Mouse (Mus musculus): Measurements from ENCODE around the gene Ccdc83. TPM values are rescaled to one million over a fixed set of nuclear protein-coding genes. Genes with fewer than 3 reads are reported as not detected.

The Ccdc83 gene
- polyA plus RNA-seq, 1 experiment: not detected

DNA sequence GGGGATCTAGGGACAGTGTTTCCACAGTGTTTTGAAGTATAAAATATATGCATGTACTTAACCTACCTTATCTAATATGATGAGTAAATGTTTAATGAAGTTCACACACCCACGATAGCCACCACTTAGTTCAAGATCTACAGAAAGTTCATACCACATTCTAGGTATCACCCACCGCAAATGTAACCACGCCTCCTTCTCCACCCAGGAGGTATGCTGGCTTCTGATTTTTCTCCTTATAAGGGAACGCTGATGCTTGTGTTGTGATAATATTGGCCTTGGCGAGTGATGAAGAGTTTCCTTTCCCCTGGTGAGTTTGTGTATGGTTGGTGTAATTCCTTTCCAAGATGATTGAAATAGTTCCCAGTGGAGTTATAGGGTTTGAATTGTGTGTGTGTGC is 47.5 kb downstream of the Ccdc83 start:
- H3K4me3 ChIP-seq (ENCODE audit: control insufficient read depth, insufficient read depth, low read length): no peak overlapping the region
- no peak for DNase-seq
- TF ChIP-seq CTCF (IDR thresholded peaks at IDR 0.05; ENCODE audit: borderline replicate concordance, control insufficient read depth, extremely low read depth, insufficient read depth, low read length, poor library complexity): no peak
- no peak for TF ChIP-seq POLR2A (IDR thresholded peaks at IDR 0.05; ENCODE audit: control insufficient read depth, extremely low read depth, insufficient read depth, low read length, poor library complexity)
- H3K27ac ChIP-seq (ENCODE audit: control insufficient read depth, insufficient read depth, low read length): no peak overlapping the region
- 90% methylated on average over 5 of the region's 5 CpGs for WGBS
- no peaks in the 10 kb centered on the region for H3K4me1 ChIP-seq (replicated peaks; ENCODE audit: control insufficient read depth, insufficient read depth, low read length)
- H3K36me3 ChIP-seq (ENCODE audit: control insufficient read depth, insufficient read depth, low read length): no peaks in the 10 kb centered on the region
- no peaks in the 10 kb centered on the region for H3K27me3 ChIP-seq (ENCODE audit: control insufficient read depth, insufficient read depth, low read length)

DNA sequence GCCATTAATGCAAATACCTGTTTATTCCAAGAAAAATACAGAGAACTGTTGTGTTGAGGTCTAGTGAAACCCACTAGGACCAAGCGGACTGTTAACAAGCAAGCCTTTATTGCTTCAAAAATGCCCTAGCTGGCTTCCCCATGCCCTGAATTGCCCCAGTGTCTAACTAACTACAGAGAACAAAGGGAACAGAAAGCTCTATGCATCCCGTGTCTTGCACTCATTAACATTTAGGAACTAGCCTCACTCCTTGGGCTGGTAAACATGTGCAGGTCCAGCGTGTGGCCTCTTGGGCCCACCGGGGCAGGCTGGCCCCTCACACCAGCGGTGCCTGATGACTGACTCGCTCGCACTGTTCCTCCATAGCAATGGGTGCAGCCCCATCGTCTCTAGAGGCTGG is 49.1 kb downstream of the Ccdc83 start:
- Histone ChIP-seq H3K27ac (ENCODE audit: control insufficient read depth, insufficient read depth, low read length) (no peak overlapping the region), H3K36me3 (ENCODE audit: control insufficient read depth, insufficient read depth, low read length) (no peaks in the 10 kb centered on the region), H3K4me3 (ENCODE audit: control insufficient read depth, insufficient read depth, low read length) (no peak overlapping the region), H3K27me3 (ENCODE audit: control insufficient read depth, insufficient read depth, low read length) (no peaks in the 10 kb centered on the region), H3K4me1 (replicated peaks; ENCODE audit: control insufficient read depth, insufficient read depth, low read length) (no peaks in the 10 kb centered on the region)
- WGBS: 88% methylated on average over 8 of the region's 8 CpGs
- no peak for DNase-seq
- TF ChIP-seq POLR2A (IDR thresholded peaks at IDR 0.05; ENCODE audit: control insufficient read depth, extremely low read depth, insufficient read depth, low read length, poor library complexity) (no peak), CTCF (IDR thresholded peaks at IDR 0.05; ENCODE audit: borderline replicate concordance, control insufficient read depth, extremely low read depth, insufficient read depth, low read length, poor library complexity) (no peak)

GRCm38 (mm10) chr7:90210947-90211346 is 54.6 kb downstream of the Ccdc83 start:
- Histone ChIP-seq H3K27ac (ENCODE audit: control insufficient read depth, insufficient read depth, low read length) (no peak overlapping the region), H3K4me1 (replicated peaks; ENCODE audit: control insufficient read depth, insufficient read depth, low read length) (no peaks in the 10 kb centered on the region), H3K4me3 (ENCODE audit: control insufficient read depth, insufficient read depth, low read length) (no peak overlapping the region), H3K27me3 (ENCODE audit: control insufficient read depth, insufficient read depth, low read length) (no peaks in the 10 kb centered on the region), H3K36me3 (ENCODE audit: control insufficient read depth, insufficient read depth, low read length) (peaks cover 29% of the 10 kb centered on the region)
- no peak for DNase-seq
- TF ChIP-seq CTCF (IDR thresholded peaks at IDR 0.05; ENCODE audit: borderline replicate concordance, control insufficient read depth, extremely low read depth, insufficient read depth, low read length, poor library complexity) (no peak), POLR2A (IDR thresholded peaks at IDR 0.05; ENCODE audit: control insufficient read depth, extremely low read depth, insufficient read depth, low read length, poor library complexity) (no peak)

DNA sequence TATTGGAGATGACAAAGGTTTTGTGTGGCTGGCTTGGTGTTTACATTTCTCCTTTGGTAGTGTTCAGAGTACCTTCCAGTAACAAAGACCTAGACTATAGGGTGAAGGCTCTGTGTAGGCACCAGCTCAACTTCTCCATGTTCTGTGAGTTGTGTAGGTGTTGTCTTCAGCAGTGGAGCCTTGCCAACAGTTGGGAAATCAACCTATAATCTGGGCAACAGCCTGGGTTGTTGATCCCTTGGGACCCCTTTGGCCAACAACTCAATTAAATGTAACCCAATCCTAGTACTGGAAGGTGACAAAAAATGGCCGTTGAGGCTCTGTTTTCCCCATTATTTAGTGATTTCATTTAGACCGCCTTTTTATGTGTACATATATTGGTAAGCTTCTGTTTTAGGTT is 55.5 kb downstream of the Ccdc83 start:
- no peak for DNase-seq
- no peak overlapping the region for H3K27ac ChIP-seq (ENCODE audit: control insufficient read depth, insufficient read depth, low read length)
- H3K27me3 ChIP-seq (ENCODE audit: control insufficient read depth, insufficient read depth, low read length): no peaks in the 10 kb centered on the region
- H3K36me3 ChIP-seq (ENCODE audit: control insufficient read depth, insufficient read depth, low read length): peaks cover 30% of the 10 kb centered on the region
- no peak overlapping the region for H3K4me3 ChIP-seq (ENCODE audit: control insufficient read depth, insufficient read depth, low read length)
- no peaks in the 10 kb centered on the region for H3K4me1 ChIP-seq (replicated peaks; ENCODE audit: control insufficient read depth, insufficient read depth, low read length)
- WGBS: 97% methylated on average over 2 of the region's 2 CpGs
- no peak for TF ChIP-seq CTCF (IDR thresholded peaks at IDR 0.05; ENCODE audit: borderline replicate concordance, control insufficient read depth, extremely low read depth, insufficient read depth, low read length, poor library complexity)
- no peak for TF ChIP-seq POLR2A (IDR thresholded peaks at IDR 0.05; ENCODE audit: control insufficient read depth, extremely low read depth, insufficient read depth, low read length, poor library complexity)

DNA sequence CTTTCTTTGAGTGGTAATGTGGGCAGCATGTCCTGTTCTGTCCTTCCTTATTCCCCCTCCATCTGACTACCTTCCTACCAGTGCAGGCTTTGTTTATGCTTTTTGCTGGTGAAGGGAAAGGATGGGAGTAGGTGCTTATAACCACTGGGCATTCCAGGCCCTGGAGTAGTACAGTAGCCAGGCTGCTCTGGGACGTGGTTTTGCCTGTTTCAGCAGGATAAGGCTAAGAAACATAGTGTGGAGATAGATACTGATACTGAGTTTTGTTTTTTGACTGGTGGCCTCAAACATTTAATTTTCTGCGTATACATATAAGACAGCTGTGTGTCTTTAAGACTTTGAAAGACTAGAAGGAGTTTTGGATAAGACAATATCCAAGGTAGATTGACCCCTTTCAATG is 61.7 kb downstream of the Ccdc83 start:
- no peak overlapping the region for H3K4me3 ChIP-seq (ENCODE audit: control insufficient read depth, insufficient read depth, low read length)
- no peaks in the 10 kb centered on the region for H3K27me3 ChIP-seq (ENCODE audit: control insufficient read depth, insufficient read depth, low read length)
- H3K27ac ChIP-seq (ENCODE audit: control insufficient read depth, insufficient read depth, low read length): no peak overlapping the region
- DNase-seq: no peak
- no peaks in the 10 kb centered on the region for H3K4me1 ChIP-seq (replicated peaks; ENCODE audit: control insufficient read depth, insufficient read depth, low read length)
- no peak for TF ChIP-seq POLR2A (IDR thresholded peaks at IDR 0.05; ENCODE audit: control insufficient read depth, extremely low read depth, insufficient read depth, low read length, poor library complexity)
- no peak for TF ChIP-seq CTCF (IDR thresholded peaks at IDR 0.05; ENCODE audit: borderline replicate concordance, control insufficient read depth, extremely low read depth, insufficient read depth, low read length, poor library complexity)
- H3K36me3 ChIP-seq (ENCODE audit: control insufficient read depth, insufficient read depth, low read length): peaks cover 47% of the 10 kb centered on the region
- WGBS: 100% methylated on average over 2 of the region's 2 CpGs

- H3K4me1 ChIP-seq (replicated peaks; ENCODE audit: control insufficient read depth, insufficient read depth, low read length): no peaks in the 10 kb centered on the region
- H3K27me3 ChIP-seq (ENCODE audit: control insufficient read depth, insufficient read depth, low read length): no peaks in the 10 kb centered on the region
- 100% methylated on average over 2 of the region's 2 CpGs for WGBS
- TF ChIP-seq POLR2A (IDR thresholded peaks at IDR 0.05; ENCODE audit: control insufficient read depth, extremely low read depth, insufficient read depth, low read length, poor library complexity) (no peak), CTCF (IDR thresholded peaks at IDR 0.05; ENCODE audit: borderline replicate concordance, control insufficient read depth, extremely low read depth, insufficient read depth, low read length, poor library complexity) (no peak)
- H3K4me3 ChIP-seq (ENCODE audit: control insufficient read depth, insufficient read depth, low read length): no peak overlapping the region
- DNase-seq: no peak
- peaks cover 32% of the 10 kb centered on the region for H3K36me3 ChIP-seq (ENCODE audit: control insufficient read depth, insufficient read depth, low read length)
- H3K27ac ChIP-seq (ENCODE audit: control insufficient read depth, insufficient read depth, low read length): no peak overlapping the region
Observed at GRCm38 (mm10) chr7:90201877-90202465, 63.6 kb downstream of the Ccdc83 start.

DNA sequence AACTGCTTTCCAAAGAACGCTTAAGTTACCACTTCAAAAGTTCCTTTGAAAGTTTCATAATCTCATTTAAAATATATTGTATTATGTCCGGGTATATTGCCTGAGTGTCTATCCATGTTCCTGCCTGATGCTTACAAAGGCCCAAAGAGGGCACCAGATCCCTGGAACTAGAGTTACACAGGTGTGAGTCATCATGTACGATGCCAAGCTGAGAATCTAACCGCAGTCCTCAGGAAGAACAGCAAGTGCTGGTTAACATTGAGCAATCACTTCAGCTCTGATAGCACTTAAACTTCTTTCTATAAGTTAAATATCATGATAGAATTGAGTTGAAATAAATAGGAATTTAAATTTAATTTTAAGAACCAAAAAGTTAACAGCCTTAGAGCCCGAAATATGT is 65.3 kb downstream of the Ccdc83 start:
- Histone ChIP-seq H3K4me1 (replicated peaks; ENCODE audit: control insufficient read depth, insufficient read depth, low read length) (no peaks in the 10 kb centered on the region), H3K4me3 (ENCODE audit: control insufficient read depth, insufficient read depth, low read length) (no peak overlapping the region), H3K27me3 (ENCODE audit: control insufficient read depth, insufficient read depth, low read length) (no peaks in the 10 kb centered on the region), H3K36me3 (ENCODE audit: control insufficient read depth, insufficient read depth, low read length) (peaks cover 35% of the 10 kb centered on the region), H3K27ac (ENCODE audit: control insufficient read depth, insufficient read depth, low read length) (no peak overlapping the region)
- TF ChIP-seq POLR2A (IDR thresholded peaks at IDR 0.05; ENCODE audit: control insufficient read depth, extremely low read depth, insufficient read depth, low read length, poor library complexity) (no peak), CTCF (IDR thresholded peaks at IDR 0.05; ENCODE audit: borderline replicate concordance, control insufficient read depth, extremely low read depth, insufficient read depth, low read length, poor library complexity) (no peak)
- WGBS: 93% methylated on average over 5 of the region's 5 CpGs
- DNase-seq: no peak
